Mouse (Mus musculus) MEL (cell line): ENCODE results near the gene Fuk. TPM values are rescaled to one million over a fixed set of nuclear protein-coding genes. Genes with fewer than 3 reads are reported as not detected.

Experiments
- DNase-seq: peaks from one replicate; pipeline ENCODE4 v3.0.0; 2011; ENCODE audit warnings: low read depth, low spot score
- H3K27ac ChIP-seq: 2 replicates; pipeline ENCODE4 v1.5.1; 2012; ENCODE audit warnings: low read depth, mild to moderate bottlenecking, control low read depth, low read length, moderate library complexity; ENCODE audit not compliant: control insufficient read depth
- H3K27me3 ChIP-seq, 2 experiments: fragments of 150-350 bp in 1 of 2; sonication (generic) in 1 of 2; 2 replicates each; pipeline ENCODE4 v1.6.1; 2012; ENCODE audit warnings: low read length in 2 of 2, mild to moderate bottlenecking in 2 of 2, improper control_type of control experiment in 1 of 2, moderate library complexity in 1 of 2; ENCODE audit not compliant: insufficient read depth in 2 of 2, control insufficient read depth in 1 of 2
- H3K36me3 ChIP-seq, 2 experiments: 2 replicates each; pipeline ENCODE4 v1.6.1; 2012 to 2014; ENCODE audit warnings: low read length in 2 of 2, improper control_type of control experiment in 1 of 2, inconsistent platforms in 1 of 2, mild to moderate bottlenecking in 1 of 2; ENCODE audit not compliant: insufficient read depth in 2 of 2, control insufficient read depth in 1 of 2
- H3K4me1 ChIP-seq, 2 experiments: fragments of 150-350 bp in 1 of 2; sonication (generic) in 1 of 2; 2 replicates each; pipeline ENCODE4 v1.6.1; 2012; ENCODE audit warnings: low read length in 2 of 2, improper control_type of control experiment in 1 of 2, mild to moderate bottlenecking in 1 of 2; ENCODE audit not compliant: insufficient read depth in 2 of 2, control insufficient read depth in 1 of 2
- H3K4me3 ChIP-seq, 2 experiments: fragments of 150-350 bp in 1 of 2; sonication (generic) in 1 of 2; 2 replicates each; pipeline ENCODE4 v1.5.1; 2012; ENCODE audit warnings: low read depth in 2 of 2, low read length in 2 of 2, mild to moderate bottlenecking in 2 of 2, moderate library complexity in 2 of 2, control low read depth in 1 of 2, improper control_type of control experiment in 1 of 2; ENCODE audit not compliant: control insufficient read depth in 1 of 2, insufficient read depth in 1 of 2
- H3K79me2 ChIP-seq: 2 replicates; pipeline ENCODE4 v1.6.1; 2012; ENCODE audit warnings: mild to moderate bottlenecking, low read length, moderate library complexity; ENCODE audit not compliant: control insufficient read depth, poor library complexity, insufficient read depth
- H3K9ac ChIP-seq: 2 replicates; pipeline ENCODE4 v1.6.1; 2012; ENCODE audit warnings: low read depth, mild to moderate bottlenecking, control low read depth, low read length, moderate library complexity; ENCODE audit not compliant: control insufficient read depth, poor library complexity, severe bottlenecking
- H3K9me3 ChIP-seq: fragments of 150-350 bp; sonication (generic); replicated peaks from 2 replicates; pipeline ENCODE4 v1.6.1; 2012; ENCODE audit warnings: mild to moderate bottlenecking, low read length, improper control_type of control experiment, moderate library complexity; ENCODE audit not compliant: insufficient read depth
- CHD1 ChIP-seq: IDR thresholded peaks from 2 replicates; pipeline ENCODE4 v1.6.1; 2012; ENCODE audit warnings: low read depth, mild to moderate bottlenecking, inconsistent platforms, low read length, improper control_type of control experiment
- CTCF ChIP-seq, 3 experiments: IDR thresholded peaks in 2 of 3; conservative IDR thresholded peaks in 1 of 3; 2 replicates each; pipeline ENCODE4 v1.5.1; 2011 to 2012; ENCODE audit warnings: low read length in 3 of 3, low read depth in 2 of 3, mild to moderate bottlenecking in 2 of 3, improper control_type of control experiment in 1 of 3, inconsistent platforms in 1 of 3, mixed read lengths in 1 of 3, moderate library complexity in 1 of 3; ENCODE audit not compliant: control insufficient read depth in 1 of 3, insufficient read depth in 1 of 3, poor library complexity in 1 of 3, severe bottlenecking in 1 of 3
- E2F4 ChIP-seq: IDR thresholded peaks from 2 replicates; pipeline ENCODE4 v1.6.1; 2011; ENCODE audit warnings: low read depth, low read length, improper control_type of control experiment, borderline replicate concordance
- ELF1 ChIP-seq: IDR thresholded peaks from 2 replicates; pipeline ENCODE4 v1.6.1; 2014; ENCODE audit warnings: low read depth, mild to moderate bottlenecking, inconsistent platforms, low read length, improper control_type of control experiment, moderate library complexity
- EP300 ChIP-seq, 2 experiments: IDR thresholded peaks; 2 replicates each; pipeline ENCODE4 v1.6.1; 2011; ENCODE audit warnings: improper control_type of control experiment in 2 of 2, low read length in 2 of 2, low read depth in 1 of 2, mild to moderate bottlenecking in 1 of 2
- ETS1 ChIP-seq: IDR thresholded peaks from 2 replicates; pipeline ENCODE4 v1.6.1; 2012; ENCODE audit warnings: low read depth, mild to moderate bottlenecking, inconsistent platforms, low read length, improper control_type of control experiment, moderate library complexity
- GABPA ChIP-seq: IDR thresholded peaks from 2 replicates; pipeline ENCODE4 v1.6.1; 2012; ENCODE audit warnings: low read depth, mild to moderate bottlenecking, inconsistent platforms, low read length, improper control_type of control experiment, moderate library complexity
- GATA1 ChIP-seq: IDR thresholded peaks from 2 replicates; pipeline ENCODE4 v1.6.1; 2011; ENCODE audit warnings: low read depth, low read length, improper control_type of control experiment
- JUND ChIP-seq: IDR thresholded peaks from 2 replicates; pipeline ENCODE4 v1.6.1; 2011; ENCODE audit warnings: low read depth, mild to moderate bottlenecking, improper control_type of control experiment, low read length
- MAFK ChIP-seq: IDR thresholded peaks from 2 replicates; pipeline ENCODE4 v1.6.1; 2011; ENCODE audit warnings: low read depth, mild to moderate bottlenecking, low read length, improper control_type of control experiment, borderline replicate concordance
- MAX ChIP-seq: IDR thresholded peaks from 2 replicates; pipeline ENCODE4 v1.6.1; 2011; ENCODE audit warnings: low read length, improper control_type of control experiment
- MAZ ChIP-seq: IDR thresholded peaks from 2 replicates; pipeline ENCODE4 v1.6.1; 2012; ENCODE audit warnings: low read depth, mild to moderate bottlenecking, inconsistent platforms, low read length, improper control_type of control experiment
- MEF2A ChIP-seq: IDR thresholded peaks from 2 replicates; pipeline ENCODE4 v1.6.1; 2014; ENCODE audit warnings: low read depth, mild to moderate bottlenecking, inconsistent platforms, low read length, improper control_type of control experiment; ENCODE audit not compliant: poor library complexity, insufficient replicate concordance, severe bottlenecking; ENCODE audit errors: extremely low read depth
- MYB ChIP-seq: IDR thresholded peaks from 2 replicates; pipeline ENCODE4 v1.6.1; 2011; ENCODE audit warnings: mild to moderate bottlenecking, low read depth, low read length, improper control_type of control experiment
- MYC ChIP-seq: IDR thresholded peaks from 2 replicates; pipeline ENCODE4 v1.6.1; 2011; ENCODE audit warnings: low read depth, mild to moderate bottlenecking, low read length, improper control_type of control experiment, moderate library complexity
- NELFE ChIP-seq: IDR thresholded peaks from 2 replicates; pipeline ENCODE4 v1.6.1; 2011; ENCODE audit warnings: low read depth, low read length, improper control_type of control experiment
- NRF1 ChIP-seq: IDR thresholded peaks from 2 replicates; pipeline ENCODE4 v1.6.1; 2014; ENCODE audit warnings: low read depth, mild to moderate bottlenecking, inconsistent platforms, low read length, improper control_type of control experiment, moderate library complexity; ENCODE audit not compliant: poor library complexity, insufficient read depth, severe bottlenecking
- POLR2A ChIP-seq, 2 experiments: IDR thresholded peaks; 2 replicates each; pipeline ENCODE4 v1.6.1; 2011 to 2012; ENCODE audit warnings: low read length in 2 of 2, mild to moderate bottlenecking in 2 of 2, control low read depth in 1 of 2, improper control_type of control experiment in 1 of 2, low read depth in 1 of 2, moderate library complexity in 1 of 2; ENCODE audit not compliant: control insufficient read depth in 1 of 2, insufficient read depth in 1 of 2, poor library complexity in 1 of 2
- POLR2AphosphoS2 ChIP-seq: IDR thresholded peaks from 2 replicates; pipeline ENCODE4 v1.6.1; 2011; ENCODE audit warnings: low read length, improper control_type of control experiment
- POLR2AphosphoS5 ChIP-seq: IDR thresholded peaks from 2 replicates; pipeline ENCODE4 v1.6.1; 2012; ENCODE audit warnings: low read depth, borderline replicate concordance, mild to moderate bottlenecking, inconsistent platforms, low read length, moderate library complexity, mixed read lengths
- RAD21 ChIP-seq: IDR thresholded peaks from 2 replicates; pipeline ENCODE4 v1.6.1; 2011; ENCODE audit warnings: mild to moderate bottlenecking, low read depth, low read length, improper control_type of control experiment
- RCOR1 ChIP-seq: IDR thresholded peaks from 2 replicates; pipeline ENCODE4 v1.6.1; 2012; ENCODE audit warnings: low read depth, mild to moderate bottlenecking, inconsistent platforms, low read length, improper control_type of control experiment
- SMC3 ChIP-seq: IDR thresholded peaks from 2 replicates; pipeline ENCODE4 v1.6.1; 2011; ENCODE audit warnings: low read depth, low read length, improper control_type of control experiment
- TAL1 ChIP-seq: IDR thresholded peaks from 2 replicates; pipeline ENCODE4 v1.6.1; 2012; ENCODE audit warnings: mild to moderate bottlenecking, inconsistent platforms, low read length, moderate library complexity, mixed read lengths
- USF1 ChIP-seq: IDR thresholded peaks from 2 replicates; pipeline ENCODE4 v1.6.1; 2014; ENCODE audit warnings: low read depth, mild to moderate bottlenecking, inconsistent platforms, low read length, improper control_type of control experiment, moderate library complexity
- ZKSCAN1 ChIP-seq: IDR thresholded peaks from 2 replicates; pipeline ENCODE4 v1.6.1; 2012; ENCODE audit warnings: low read depth, mild to moderate bottlenecking, inconsistent platforms, low read length, improper control_type of control experiment, moderate library complexity
- ZNF384 ChIP-seq: IDR thresholded peaks from 2 replicates; pipeline ENCODE4 v1.6.1; 2012; ENCODE audit warnings: low read depth, mild to moderate bottlenecking, inconsistent platforms, low read length, improper control_type of control experiment
- polyA plus RNA-seq, 2 experiments: library from polyadenylated mRNA; stranded (reverse) in 1 of 2; unstranded in 1 of 2; fragments of >175 nt in 1 of 2; fragments of >200 nt in 1 of 2; gene quantifications; 2 replicates each; pipeline versions ENCODE4 v1.2.1 to v1.2.4; 2012; ENCODE audit warnings: low replicate concordance in 2 of 2, low read depth in 1 of 2; ENCODE audit not compliant: insufficient read length in 2 of 2, insufficient read depth in 1 of 2, missing spikeins in 1 of 2
- total RNA-seq: library from RNA; depleted of rRNA; stranded (reverse); fragments of 300-350 nt; gene quantifications from 2 replicates; pipeline ENCODE4 v1.2.3, GENCODE M21; 2012

Fuk gene
- total and polyA plus RNA-seq, 3 experiments: 9.1 to 10.6 TPM; not detected in 1

- TF ChIP-seq ETS1 (peak; percentile 98), SMC3 (no peak), USF1 (peak; percentile 80), JUND (no peak), GABPA (no peak), RAD21 (no peak), POLR2AphosphoS2 (no peak), MAX (no peak; the same call in none of the 2 replicates), MYC (peak; percentile 39; the same call in 1 of the 2 replicates), MYB (peak; percentile 82), E2F4 (no peak), ZKSCAN1 (peak; percentile 73; the same call in 1 of the 2 replicates), ELF1 (no peak; the same call in 1 of the 2 replicates), CTCF (IDR thresholded peaks at IDR 0.05 in 2 of 3, conservative IDR thresholded peaks at IDR 0.05 in 1 of 3; ENCODE audit: control insufficient read depth in 1 of 3, insufficient read depth in 1 of 3, low read depth in 2 of 3, low read length in 3 of 3, poor library complexity in 1 of 3, severe bottlenecking in 1 of 3) (no peak)
These were observed 36.7 kb upstream of the Fuk start (continued) for GRCm38 (mm10) chr8:110938882-110939589.

GRCm38 (mm10) chr8:110936217-110936616 is 33.9 kb upstream of the Fuk start:
- Histone ChIP-seq H3K79me2 (no peaks in the 10 kb centered on the region), H3K27ac (no peak overlapping the region), H3K9me3 (no peaks in the 10 kb centered on the region), H3K36me3 (peaks cover 0 to 52% of the 10 kb centered on the region in 2 experiments; a peak in 2 of 4 replicates), H3K27me3 (no peaks in the 10 kb centered on the region), H3K4me1 (peaks cover 34 to 67% of the 10 kb centered on the region in 2 experiments), H3K9ac (no peak overlapping the region), H3K4me3 (no peak overlapping the region)
- no peak for TF ChIP-seq GABPA
- no peak for TF ChIP-seq CTCF (IDR thresholded peaks at IDR 0.05 in 2 of 3, conservative IDR thresholded peaks at IDR 0.05 in 1 of 3; ENCODE audit: control insufficient read depth in 1 of 3, insufficient read depth in 1 of 3, low read depth in 2 of 3, low read length in 3 of 3, poor library complexity in 1 of 3, severe bottlenecking in 1 of 3)
- TF ChIP-seq TAL1: no peak
- TF ChIP-seq RCOR1: no peak
- no peak for TF ChIP-seq POLR2A (IDR thresholded peaks at IDR 0.05; ENCODE audit: control insufficient read depth in 1 of 2, insufficient read depth in 1 of 2, low read depth in 1 of 2, low read length in 2 of 2, poor library complexity in 1 of 2)
- DNase-seq: no peak

GRCm38 (mm10) chr8:110933272-110933671 is 31.0 kb upstream of the Fuk start:
- peaks cover 34 to 65% of the 10 kb centered on the region in 2 experiments for H3K4me1 ChIP-seq
- DNase-seq: peak; percentile 49
- H3K36me3 ChIP-seq: peaks cover 0 to 52% of the 10 kb centered on the region in 2 experiments; a peak in 2 of 4 replicates
- peak; percentile 69 for TF ChIP-seq GATA1
- TF ChIP-seq CHD1: no peak
- TF ChIP-seq ELF1: no peak
- TF ChIP-seq POLR2A (IDR thresholded peaks at IDR 0.05; ENCODE audit: control insufficient read depth in 1 of 2, insufficient read depth in 1 of 2, low read depth in 1 of 2, low read length in 2 of 2, poor library complexity in 1 of 2): no peak
- no peak for TF ChIP-seq ZNF384
- no peak for TF ChIP-seq NRF1
- no peak for TF ChIP-seq MAFK
- no peak for TF ChIP-seq MEF2A
- TF ChIP-seq RCOR1: peak; percentile 41; the same call in 1 of the 2 replicates
- TF ChIP-seq POLR2AphosphoS5: no peak
- no peak for TF ChIP-seq E2F4
- TF ChIP-seq NELFE: no peak
- TF ChIP-seq EP300 (IDR thresholded peaks at IDR 0.05; ENCODE audit: low read depth in 1 of 2, low read length in 2 of 2): peak; percentile 52 to 81; a peak in 3 of 4 replicates
- no peak for TF ChIP-seq MAZ

More at GRCm38 (mm10) chr8:110933272-110933671, 31.0 kb upstream of the Fuk start:
- no peaks in the 10 kb centered on the region for H3K27me3 ChIP-seq
- H3K27ac ChIP-seq: peak overlapping the region; percentile 74
- H3K79me2 ChIP-seq: no peaks in the 10 kb centered on the region
- no peak overlapping the region for H3K4me3 ChIP-seq
- no peaks in the 10 kb centered on the region for H3K9me3 ChIP-seq
- peak overlapping the region; percentile 12; the same call in 1 of the 2 replicates for H3K9ac ChIP-seq
